Mouse (Mus musculus): ENCODE measurements around the gene Gm21256.
"Not testable (repeated sequence)": the region's sequence is repeated elsewhere in the genome, so short reads cannot be mapped to it uniquely, and the experiment has no call there.

Gm21256 gene

DNA sequence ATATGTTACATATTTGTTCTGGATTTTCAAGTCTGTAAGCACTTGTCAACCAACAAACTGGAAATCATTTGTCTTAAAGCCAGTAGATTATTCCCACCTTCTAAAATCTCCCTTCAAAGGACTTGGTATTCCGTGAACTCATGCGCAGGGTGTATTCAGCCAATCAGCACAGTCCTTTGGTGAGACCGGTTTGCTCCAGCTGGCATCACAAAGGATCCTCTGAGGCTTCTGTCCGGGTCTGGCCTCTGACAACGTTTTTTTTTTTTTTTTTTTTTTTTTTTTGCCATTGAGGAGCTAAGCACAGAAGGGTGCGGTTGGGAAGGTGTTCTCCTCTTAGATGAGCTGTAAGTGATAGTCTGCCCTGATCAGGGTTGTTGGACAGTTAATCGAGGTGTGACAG, at the start of gene Gm21256:
Gm21256 (plus strand) TSS at position 301 of the 400 bp plus-strand sequence.
- not testable (repeated sequence) for DNase-seq (ENCODE audit: low read depth, low spot score)

Measured in embryo, embryonic 11.5 days (tissue).